Mouse (Mus musculus) lung, postnatal 0 days (tissue): ENCODE measurements around the gene Lrrc7. TPM values are rescaled to one million over a fixed set of nuclear protein-coding genes. Genes with fewer than 3 reads are reported as not detected.

ENCODE experiments used
- ATAC-seq: fragments of 200-750 bp; cut with Nextera tagmentation; 2 replicates; pipeline ENCODE4 v1.8.0; 2017; ENCODE audit warnings: moderate library complexity
- DNase-seq: peaks from one replicate; pipeline ENCODE4 v3.0.0-alpha.2; 2016; ENCODE audit warnings: low spot score
- H3K27ac ChIP-seq: fragments of 300-500 bp; sonication (generic); 2 replicates; pipeline ENCODE4 v1.5.1; 2014; ENCODE audit warnings: antibody characterized with exemption, mild to moderate bottlenecking, low read length, mixed read lengths
- H3K27me3 ChIP-seq: fragments of 300-500 bp; sonication (generic); replicated peaks from 2 replicates; pipeline ENCODE4 v1.6.1; 2014; ENCODE audit warnings: low read length, mixed read lengths; ENCODE audit not compliant: insufficient read depth
- H3K36me3 ChIP-seq: fragments of 300-500 bp; sonication (generic); 2 replicates; pipeline ENCODE4 v1.6.1; 2014; ENCODE audit warnings: low read length, mixed read lengths; ENCODE audit not compliant: insufficient read depth
- H3K4me1 ChIP-seq: fragments of 300-500 bp; sonication (generic); 2 replicates; pipeline ENCODE4 v1.6.1; 2014; ENCODE audit warnings: antibody characterized with exemption, low read depth, low read length, mixed read lengths; ENCODE audit not compliant: insufficient read depth
- H3K4me2 ChIP-seq: fragments of 300-500 bp; sonication (generic); replicated peaks from 2 replicates; pipeline ENCODE4 v1.6.1; 2014; ENCODE audit warnings: low read depth, mild to moderate bottlenecking, low read length, moderate library complexity, mixed read lengths
- H3K4me3 ChIP-seq: fragments of 300-500 bp; sonication (generic); 2 replicates; pipeline ENCODE4 v1.5.1; 2014; ENCODE audit warnings: low read depth, low read length
- H3K9ac ChIP-seq: fragments of 300-500 bp; sonication (generic); replicated peaks from 2 replicates; pipeline ENCODE4 v1.6.1; 2014; ENCODE audit warnings: low read depth, mild to moderate bottlenecking
- H3K9me3 ChIP-seq: fragments of 300-500 bp; sonication (generic); 2 replicates; pipeline ENCODE4 v1.6.1; 2016; ENCODE audit warnings: low read length, mixed read lengths
- CTCF ChIP-seq: IDR thresholded peaks from 2 replicates; pipeline ENCODE4 v1.5.1; 2016; ENCODE audit warnings: antibody characterized with exemption, mild to moderate bottlenecking
- EP300 ChIP-seq: IDR thresholded peaks from 2 replicates; pipeline ENCODE4 v1.6.1; 2016; ENCODE audit warnings: antibody characterized with exemption, mild to moderate bottlenecking, control low read depth
- WGBS: fragments of 180-500 bp; shearing (Covaris S2); extraction: QIAGEN DNeasy Blood & Tissue Kit; methylation state at CpG from one replicate; pipeline ENCODE4 v1.1.7; 2014; 5-methylcytosine and 5-hydroxymethylcytosine counted together
- polyA plus RNA-seq: library from polyadenylated mRNA; unstranded; fragments of >200 nt; fragmentation: Nextera tagmentation; extraction: Ambion mirVana; gene quantifications from 2 replicates; pipeline ENCODE4 v1.2.1, GENCODE M21; 2015

Gene Lrrc7
- polyA plus RNA-seq, 1 experiment from 2014 or later = not detected

DNA sequence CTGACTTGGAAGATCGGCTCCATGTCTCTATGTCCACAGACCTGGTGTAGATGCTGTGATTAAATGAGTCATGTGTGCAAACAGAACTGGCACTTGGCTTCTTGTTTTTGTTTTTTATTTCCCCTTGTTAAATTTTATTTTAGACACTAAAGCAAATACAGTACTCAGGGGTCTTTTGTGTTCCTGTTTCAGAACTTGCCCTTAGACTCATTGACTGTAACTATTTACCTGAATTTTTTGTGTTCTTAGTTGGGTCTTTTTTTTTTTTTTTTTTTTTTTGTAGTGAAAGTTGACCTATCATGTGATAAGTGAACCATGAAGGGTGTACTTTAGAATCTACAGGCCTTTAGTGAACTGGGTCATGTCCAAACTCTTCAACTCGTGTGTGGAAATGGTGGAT, 521.3 kb downstream of the Lrrc7 start:
- 57% methylated on average over 2 of the region's 2 CpGs for WGBS
- Histone ChIP-seq H3K9me3 (no peaks in the 10 kb centered on the region), H3K4me1 (no peaks in the 10 kb centered on the region), H3K4me3 (no peak overlapping the region), H3K4me2 (no peak overlapping the region), H3K27me3 (no peaks in the 10 kb centered on the region), H3K27ac (no peak overlapping the region), H3K36me3 (no peaks in the 10 kb centered on the region), H3K9ac (no peak overlapping the region)
- no peak for DNase-seq
- no peak for ATAC-seq
- TF ChIP-seq CTCF (no peak), EP300 (no peak)

DNA sequence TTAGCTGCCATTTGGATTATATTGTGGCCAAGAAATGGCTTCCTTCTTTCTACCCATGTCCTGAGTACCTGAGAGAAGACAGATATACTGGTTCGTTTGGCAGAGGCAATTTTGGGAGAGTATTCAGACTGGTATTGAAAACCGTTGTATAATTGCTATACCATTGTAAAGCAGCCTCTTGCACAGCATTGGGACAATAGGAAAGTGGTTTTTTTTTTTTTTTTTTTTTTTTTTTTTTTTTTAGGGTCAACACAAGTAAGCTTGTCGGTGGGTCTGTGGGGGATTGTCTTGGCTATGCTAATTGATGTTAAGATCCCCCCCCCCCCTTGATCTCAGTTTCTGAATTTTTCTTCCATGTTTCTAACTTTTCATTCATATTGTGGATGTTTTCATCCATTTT, 523.9 kb downstream of the Lrrc7 start:
- DNase-seq = no peak
- Histone ChIP-seq H3K4me3 (no peak overlapping the region), H3K4me2 (no peak overlapping the region), H3K9me3 (no peaks in the 10 kb centered on the region), H3K27me3 (no peaks in the 10 kb centered on the region), H3K4me1 (no peaks in the 10 kb centered on the region; the same call in 1 of the 2 replicates), H3K9ac (no peak overlapping the region), H3K27ac (no peak overlapping the region), H3K36me3 (no peaks in the 10 kb centered on the region)
- TF ChIP-seq EP300 = no peak
- TF ChIP-seq CTCF = no peak
- WGBS = 78% methylated on average over 3 of the region's 3 CpGs
- ATAC-seq = no peak

DNA sequence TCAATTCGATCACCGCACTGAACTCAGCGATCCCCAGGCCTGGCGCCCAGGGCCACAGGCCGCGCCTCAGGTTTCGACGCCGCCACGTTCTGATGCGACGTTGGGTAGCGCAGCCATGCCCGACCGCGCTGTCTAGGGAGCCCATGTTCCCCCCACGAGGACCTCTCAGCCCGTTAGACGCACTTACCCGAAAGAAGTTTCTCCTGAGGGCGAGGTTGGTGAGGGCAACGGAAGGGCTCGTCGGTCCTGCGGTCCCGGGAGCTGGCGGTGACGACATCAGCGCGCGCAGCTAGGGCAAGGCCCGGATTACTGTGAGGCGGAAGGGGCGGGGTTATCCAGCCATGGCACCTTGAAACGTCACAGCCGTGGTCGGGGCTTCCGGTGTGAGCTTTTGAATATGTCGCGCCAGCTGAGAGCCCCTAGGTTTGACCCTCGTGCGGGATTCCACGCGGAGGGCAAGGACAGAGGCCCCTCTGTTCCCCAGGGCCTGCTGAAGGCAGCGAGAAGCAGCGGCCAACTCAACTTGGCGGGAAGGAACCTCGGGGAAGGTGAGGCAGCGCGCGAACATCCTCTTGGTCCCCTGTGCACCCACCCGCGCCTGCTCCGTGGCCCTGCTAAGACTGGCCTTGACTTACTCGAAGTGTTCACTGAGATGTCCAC, 525.6 kb downstream of the Lrrc7 start, which contains the start of the genes Srsf11 and Lrrc40:
Gene Srsf11 (minus strand): TSS at position 311 of the 660 bp plus-strand sequence.
Gene Lrrc40 (plus strand): TSS at position 334 of the 660 bp plus-strand sequence.
- Histone ChIP-seq H3K9me3 (no peaks in the 10 kb centered on the region), H3K4me1 (no peaks in the 10 kb centered on the region; the same call in 1 of the 2 replicates), H3K27ac (peak within 1 kb of the TSS; percentile 96), H3K36me3 (no peaks in the 10 kb centered on the region), H3K27me3 (no peaks in the 10 kb centered on the region), H3K4me2 (peak within 1 kb of the TSS; percentile 83), H3K4me3 (peak within 1 kb of the TSS; percentile 92), H3K9ac (peak within 1 kb of the TSS; percentile 95)
- ATAC-seq (peak; percentile 96), DNase-seq (peak; percentile 98)
- under 1% methylated on average over 54 of the region's 55 CpGs for WGBS
- TF ChIP-seq EP300 (no peak), CTCF (no peak)

DNA sequence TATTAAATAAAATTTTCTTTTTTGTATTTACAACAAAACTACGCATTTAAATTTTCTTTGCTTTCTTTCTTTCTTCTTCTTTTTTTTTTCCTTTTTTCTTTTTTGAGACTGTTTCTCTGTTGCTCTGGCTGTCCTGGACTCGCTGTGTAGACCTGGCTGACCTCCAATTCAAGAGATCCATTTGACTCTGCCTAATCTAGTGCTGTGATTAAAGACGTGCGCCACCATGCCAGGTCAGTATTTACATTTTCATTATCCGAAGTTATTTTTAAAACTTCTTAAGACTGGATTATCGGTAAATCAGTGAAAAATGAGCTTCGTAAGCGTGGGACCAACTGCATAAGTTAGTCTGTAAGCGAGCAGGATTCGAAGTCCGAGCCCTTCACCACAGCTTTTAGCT, 526.2 kb downstream of the Lrrc7 start:
- TF ChIP-seq EP300 (no peak), CTCF (no peak)
- Histone ChIP-seq H3K9ac (peak overlapping the region; percentile 95), H3K9me3 (no peaks in the 10 kb centered on the region), H3K27ac (peak overlapping the region; percentile 96), H3K36me3 (no peaks in the 10 kb centered on the region), H3K27me3 (no peaks in the 10 kb centered on the region), H3K4me1 (no peaks in the 10 kb centered on the region; the same call in 1 of the 2 replicates), H3K4me2 (peak overlapping the region; percentile 83), H3K4me3 (peak overlapping the region; percentile 92)
- DNase-seq = peak; percentile 57
- no peak for ATAC-seq
- 1% methylated on average over 11 of the region's 11 CpGs for WGBS
